Mouse (Mus musculus): ENCODE results near the gene Tmem167. TPM values are rescaled to one million over a fixed set of nuclear protein-coding genes. Genes with fewer than 3 reads are reported as not detected.

The Tmem167 gene
- total RNA-seq, 1 experiment from 2014 or later = 23.9 TPM

DNA sequence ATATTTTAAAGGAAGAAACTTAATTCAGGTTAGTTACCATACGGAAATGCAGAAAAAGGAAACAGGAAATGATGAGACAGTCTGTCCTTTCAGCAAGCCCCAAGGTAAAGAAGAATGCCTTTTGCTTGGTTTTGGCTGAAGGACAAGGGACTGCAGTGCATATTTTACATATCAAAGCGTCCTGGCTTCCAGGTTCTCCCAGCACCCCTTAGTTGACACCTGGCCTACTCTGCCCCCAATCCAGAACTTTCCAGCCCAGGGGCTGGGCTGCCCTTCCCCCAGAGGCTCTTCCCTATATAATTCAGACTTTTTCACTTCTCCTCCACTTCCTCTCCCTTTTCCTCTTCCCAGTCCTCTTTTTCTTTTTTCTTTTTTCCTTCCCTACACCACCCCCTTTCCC is 86.7 kb downstream of the Tmem167 start:
- no peak for ATAC-seq (replicated peaks; ENCODE audit: low read depth, poor library complexity, severe bottlenecking)

DNA sequence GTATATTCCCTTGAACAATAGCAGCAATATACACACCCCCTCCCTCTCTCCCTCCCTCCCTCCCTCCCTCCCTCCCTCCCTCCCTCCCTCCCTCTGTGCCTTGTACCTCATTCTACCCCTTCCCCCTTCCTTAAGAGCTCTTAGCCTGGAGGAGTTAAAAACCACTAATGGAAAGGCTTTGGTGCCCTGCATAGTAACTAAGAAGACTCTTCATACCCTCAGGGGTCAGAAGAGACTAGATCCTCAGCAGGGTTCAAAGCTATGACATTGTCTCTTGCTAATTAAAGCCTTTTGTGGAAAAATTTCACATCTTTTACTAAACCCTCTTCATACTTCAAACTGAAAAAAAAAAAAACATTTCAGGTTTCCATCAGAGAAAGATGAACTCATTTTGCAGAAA is 93.3 kb downstream of the Tmem167 start:
- ATAC-seq (replicated peaks; ENCODE audit: low read depth, poor library complexity, severe bottlenecking) = no peak

DNA sequence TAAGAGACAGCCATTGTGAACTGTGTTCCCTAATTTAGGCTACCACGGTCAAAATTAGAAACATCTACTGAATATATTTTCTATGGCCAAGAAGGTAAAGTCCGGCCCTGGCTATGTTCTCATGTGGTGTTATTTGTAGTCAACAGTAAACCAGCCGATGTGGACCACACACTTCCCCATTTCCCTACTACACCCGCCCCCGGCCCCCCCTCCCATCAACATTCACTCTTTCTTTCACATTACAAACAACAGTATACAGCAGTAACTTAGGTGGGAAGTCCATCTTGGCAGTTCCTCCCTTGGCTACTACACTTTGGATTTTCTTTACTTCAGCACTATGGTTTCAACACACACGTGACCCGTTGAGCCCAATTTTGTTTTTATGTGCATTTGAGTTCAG is 94.6 kb downstream of the Tmem167 start:
- ATAC-seq (replicated peaks; ENCODE audit: low read depth, poor library complexity, severe bottlenecking) = no peak

DNA sequence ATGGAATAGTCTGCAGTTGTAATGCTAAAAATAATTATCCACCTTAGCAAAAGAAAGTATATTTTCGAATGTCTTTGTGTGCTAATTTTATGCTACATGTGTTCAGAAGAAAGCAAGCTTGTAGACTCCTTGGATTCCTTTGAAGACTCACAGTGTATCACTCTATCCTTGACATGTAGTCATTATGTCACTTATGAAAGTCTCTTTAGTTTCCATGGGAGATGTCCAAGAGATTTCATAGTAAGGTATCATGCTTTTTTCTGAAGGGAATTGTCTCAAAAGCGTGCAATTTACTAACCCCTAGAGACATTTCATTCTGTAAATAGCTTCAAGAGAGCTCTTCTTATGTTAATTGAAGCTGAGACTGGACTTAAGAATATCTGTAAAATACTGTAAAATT is 97.8 kb downstream of the Tmem167 start:
- ATAC-seq (replicated peaks; ENCODE audit: low read depth, poor library complexity, severe bottlenecking) = no peak

DNA sequence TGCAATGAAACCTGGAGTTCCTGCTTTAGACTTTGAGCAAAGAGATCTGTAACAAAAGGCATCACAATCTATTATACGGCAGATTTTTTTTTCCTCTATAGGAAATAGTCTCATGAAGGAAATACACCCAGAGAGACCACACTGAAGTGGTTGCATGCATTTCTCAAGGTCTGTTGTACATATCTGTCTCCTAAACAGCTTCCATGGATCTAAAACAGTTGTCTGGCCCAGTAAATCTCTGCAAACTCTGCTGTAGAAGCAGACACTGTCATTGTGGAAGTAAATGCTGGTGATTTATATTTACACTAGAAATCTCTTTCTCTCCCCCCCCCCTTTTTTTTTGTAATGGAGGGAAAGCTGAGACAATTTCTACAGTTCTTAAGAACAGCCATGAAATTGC is 99.1 kb downstream of the Tmem167 start:
- ATAC-seq (replicated peaks; ENCODE audit: low read depth, poor library complexity, severe bottlenecking) = no peak

DNA sequence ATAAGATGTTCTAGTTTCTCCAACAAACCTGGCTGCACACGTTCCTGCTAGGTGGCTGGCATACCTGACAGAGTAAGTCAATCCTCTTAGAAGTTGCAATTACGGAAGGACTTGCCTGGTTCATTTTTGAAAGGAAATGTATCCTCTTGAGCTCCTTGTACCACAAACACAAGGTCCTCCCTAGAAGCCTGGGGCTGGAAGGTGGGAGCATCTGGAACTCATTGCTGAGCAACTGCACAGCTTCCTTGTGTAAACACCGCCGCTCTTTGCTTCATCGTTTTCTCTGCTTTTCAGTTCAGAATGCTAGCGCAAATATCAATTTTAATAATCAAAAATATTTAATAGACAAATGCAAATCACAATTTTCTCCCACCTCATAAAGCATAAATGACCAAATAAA is 102.9 kb downstream of the Tmem167 start:
- ATAC-seq (replicated peaks; ENCODE audit: low read depth, poor library complexity, severe bottlenecking) = no peak

Other genes with a start within 250 kb of the Tmem167 start
- 22.9 and 23.3 TPM in 2 replicates for gene Xrcc4, start 485 bp downstream of the Tmem167 start, total RNA-seq (2017)

Data from common myeloid progenitor, adult 5-6 weeks (primary cell).